Mouse (Mus musculus): ENCODE results near the gene Stip1. TPM values are rescaled to one million over a fixed set of nuclear protein-coding genes. Genes with fewer than 3 reads are reported as not detected.
"Not testable (repeated sequence)": the region's sequence is repeated elsewhere in the genome, so short reads cannot be mapped to it uniquely, and the experiment has no call there.

Gene Stip1
- polyA plus RNA-seq, 1 experiment from 2014 or later, result 207 TPM

DNA sequence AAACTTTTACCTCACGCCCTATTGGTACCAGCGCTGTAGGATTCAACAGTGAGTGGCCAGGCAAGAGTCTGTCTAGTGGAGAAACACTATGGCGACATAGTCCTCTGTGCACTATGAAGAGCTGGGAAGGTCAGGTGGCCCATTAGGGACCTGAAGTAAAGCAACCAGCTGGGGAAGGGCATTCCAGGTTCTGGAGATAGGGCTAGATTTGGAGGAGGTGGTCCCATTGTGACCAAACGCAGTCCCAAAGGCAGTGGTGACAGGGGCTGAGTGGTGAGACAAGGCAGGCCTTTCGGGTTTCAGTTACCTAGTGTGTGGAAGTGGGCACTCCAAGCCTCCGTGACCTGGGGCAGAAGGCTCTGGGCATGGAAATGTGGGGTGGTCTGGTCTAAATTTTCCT, 18.8 kb upstream of the Stip1 start:
- WGBS, result 70% methylated on average over 6 of the region's 6 CpGs
- no peak for ATAC-seq (ENCODE audit: insufficient number of reproducible peaks, low FRiP score, low TSS enrichment, low read depth)
- Histone ChIP-seq H3K4me3 (peak overlapping the region; percentile 71), H3K27ac (no peak overlapping the region), H3K27me3 (no peaks in the 10 kb centered on the region), H3K4me2 (peak overlapping the region; percentile 100; the same call in 1 of the 2 replicates), H3K9me3 (no peaks in the 10 kb centered on the region), H3K4me1 (peaks cover 33% of the 10 kb centered on the region), H3K36me3 (no peaks in the 10 kb centered on the region), H3K9ac (no peak overlapping the region)

DNA sequence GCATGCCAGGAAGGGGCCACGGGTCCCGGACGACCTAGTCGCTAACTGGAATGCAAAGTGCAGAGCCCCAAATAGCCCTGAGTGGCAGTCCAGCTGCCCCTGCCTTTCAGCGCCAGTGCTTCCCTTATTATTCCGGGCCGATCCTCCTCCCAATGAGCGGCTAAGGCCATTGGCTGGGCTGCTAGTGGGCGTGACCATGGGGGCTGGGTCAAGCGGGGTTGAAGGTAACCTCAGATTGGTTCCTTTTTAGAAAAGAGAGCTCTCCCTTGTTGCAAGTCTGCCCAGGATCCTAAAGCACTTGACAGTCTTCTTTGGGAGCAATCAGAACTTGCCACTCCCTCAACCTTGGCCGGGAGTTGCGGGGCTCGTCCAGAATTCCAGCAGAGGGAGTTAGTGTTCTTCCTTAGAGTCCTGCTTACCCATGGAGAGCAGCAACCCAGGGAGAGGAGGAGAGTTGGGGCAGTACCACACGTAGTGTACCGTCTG, 18.0 kb upstream of the Stip1 start:
- Histone ChIP-seq H3K36me3 (no peaks in the 10 kb centered on the region), H3K4me1 (peaks cover 33% of the 10 kb centered on the region), H3K9me3 (no peaks in the 10 kb centered on the region), H3K4me2 (peak overlapping the region; percentile 100), H3K27me3 (no peaks in the 10 kb centered on the region), H3K4me3 (peak overlapping the region; percentile 71), H3K27ac (peak overlapping the region; percentile 73), H3K9ac (no peak overlapping the region)
- peak; percentile 72 for ATAC-seq (ENCODE audit: insufficient number of reproducible peaks, low FRiP score, low TSS enrichment, low read depth)
- WGBS, result 1% methylated on average over 15 of the region's 15 CpGs

DNA sequence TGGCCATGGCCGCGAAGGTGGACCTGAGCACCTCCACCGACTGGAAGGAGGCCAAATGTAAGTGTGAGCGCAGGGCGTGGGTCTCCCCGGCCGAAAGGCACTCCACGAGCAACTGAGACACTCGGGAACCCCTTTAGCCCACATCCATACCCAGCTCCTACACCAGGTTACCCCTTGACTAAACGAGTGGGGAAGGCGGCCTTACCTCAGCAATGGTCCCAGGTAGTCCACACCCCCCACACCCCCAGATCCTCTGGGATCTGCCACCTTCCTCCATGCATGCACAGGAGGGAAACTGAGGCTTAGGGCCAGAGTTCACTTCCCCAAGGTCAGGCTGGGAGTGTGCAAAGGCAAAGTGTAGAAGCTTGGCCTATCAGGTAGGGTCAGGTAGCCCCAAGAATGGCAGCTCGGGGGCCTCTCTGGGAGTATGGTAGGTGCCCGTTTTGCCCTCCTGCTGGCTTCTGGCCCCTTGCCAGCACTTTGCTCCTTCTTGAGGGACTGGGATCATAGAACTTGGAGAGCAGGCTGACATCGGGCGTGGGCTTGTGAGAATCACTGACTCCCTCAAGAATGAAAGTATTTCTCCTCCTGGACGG, 17.5 kb upstream of the Stip1 start:
- ATAC-seq (ENCODE audit: insufficient number of reproducible peaks, low FRiP score, low TSS enrichment, low read depth), result peak; percentile 18; the same call in 1 of the 2 replicates
- Histone ChIP-seq H3K4me3 (peak overlapping the region; percentile 71), H3K4me1 (peaks cover 33% of the 10 kb centered on the region), H3K27ac (peak overlapping the region; percentile 73), H3K27me3 (no peaks in the 10 kb centered on the region), H3K36me3 (no peaks in the 10 kb centered on the region), H3K9me3 (no peaks in the 10 kb centered on the region), H3K4me2 (peak overlapping the region; percentile 100), H3K9ac (peak overlapping the region; percentile 57)
- 4% methylated on average over 16 of the region's 16 CpGs for WGBS

DNA sequence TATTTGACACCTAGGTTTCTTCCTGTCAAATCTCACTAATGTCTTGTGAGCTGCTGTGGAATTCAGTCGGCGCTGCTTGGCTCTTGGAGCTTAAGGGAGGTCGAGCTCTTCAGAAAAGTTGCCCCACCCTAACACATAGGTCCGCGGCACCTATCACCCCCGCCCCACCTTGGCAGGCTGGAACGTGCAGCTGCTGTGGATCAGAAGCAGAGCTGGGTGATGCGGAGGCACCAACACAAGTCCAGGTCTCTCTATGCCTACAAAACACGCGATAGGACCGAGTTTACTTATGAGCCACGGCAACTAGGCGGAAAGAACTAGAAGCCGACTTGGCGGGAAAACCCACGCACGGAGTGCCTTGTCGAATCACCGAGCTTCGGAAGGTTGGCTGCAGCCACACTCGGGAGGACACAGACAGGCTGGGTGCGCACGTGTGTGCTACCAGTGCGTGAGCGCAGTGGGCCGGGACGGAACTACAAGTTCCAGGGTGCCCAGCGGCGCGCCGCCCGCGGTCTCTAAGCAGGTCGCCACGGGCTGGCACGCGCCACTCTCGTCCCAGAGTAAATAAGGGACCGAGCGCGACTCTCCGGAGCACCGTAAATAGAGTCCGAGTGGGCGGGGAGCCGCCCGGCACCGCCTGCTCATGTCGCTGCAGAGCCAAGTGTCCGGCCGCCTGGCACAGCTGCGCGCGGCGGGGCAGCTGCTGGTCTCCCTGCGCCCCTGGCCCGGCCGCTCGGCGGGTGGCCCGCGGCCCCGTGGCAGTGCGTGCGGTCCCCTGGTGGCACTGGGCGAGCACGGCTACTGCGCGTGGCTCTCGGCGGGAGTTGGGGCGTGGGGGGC, 16.7 kb upstream of the Stip1 start, which contains the start of gene Macrod1:
Gene Macrod1, plus strand, starts transcription at position 563 of the 840 bp plus-strand sequence.
- WGBS, result under 1% methylated on average over 72 of the region's 72 CpGs
- ATAC-seq (ENCODE audit: insufficient number of reproducible peaks, low FRiP score, low TSS enrichment, low read depth), result peak; percentile 49
- Histone ChIP-seq H3K9ac (peak within 1 kb of the TSS; percentile 57), H3K4me3 (peak within 1 kb of the TSS; percentile 71), H3K27me3 (no peaks in the 10 kb centered on the region), H3K36me3 (no peaks in the 10 kb centered on the region), H3K9me3 (no peaks in the 10 kb centered on the region), H3K4me2 (peak within 1 kb of the TSS; percentile 100), H3K4me1 (peaks cover 33% of the 10 kb centered on the region), H3K27ac (peak within 1 kb of the TSS; percentile 73)

DNA sequence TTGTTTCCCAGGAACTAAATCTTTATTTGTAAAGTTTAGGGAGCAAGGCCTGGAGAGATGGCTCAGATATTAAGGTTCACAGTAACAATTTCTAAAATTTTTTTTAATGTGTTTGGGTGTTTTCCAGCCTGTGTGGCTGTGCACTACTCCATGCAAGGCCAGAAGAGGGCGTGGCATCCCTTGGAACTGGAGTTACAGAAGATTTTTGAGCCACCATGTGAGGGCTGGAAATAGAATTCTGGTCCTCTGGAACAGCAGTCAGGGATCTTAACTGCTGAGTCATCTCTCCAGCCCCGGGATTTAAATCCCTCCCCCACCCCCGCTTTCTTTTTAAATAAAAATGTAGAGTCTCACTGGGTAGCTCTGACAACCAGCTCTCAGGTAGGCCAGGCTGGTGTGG, 15.4 kb upstream of the Stip1 start:
- Histone ChIP-seq H3K27ac (no peak overlapping the region), H3K4me3 (no peak overlapping the region), H3K4me1 (peaks cover 33% of the 10 kb centered on the region), H3K9me3 (no peaks in the 10 kb centered on the region), H3K4me2 (no peak overlapping the region), H3K9ac (no peak overlapping the region), H3K27me3 (no peaks in the 10 kb centered on the region), H3K36me3 (no peaks in the 10 kb centered on the region)
- 36% methylated on average over 3 of the region's 3 CpGs for WGBS
- ATAC-seq (ENCODE audit: insufficient number of reproducible peaks, low FRiP score, low TSS enrichment, low read depth), result no peak

DNA sequence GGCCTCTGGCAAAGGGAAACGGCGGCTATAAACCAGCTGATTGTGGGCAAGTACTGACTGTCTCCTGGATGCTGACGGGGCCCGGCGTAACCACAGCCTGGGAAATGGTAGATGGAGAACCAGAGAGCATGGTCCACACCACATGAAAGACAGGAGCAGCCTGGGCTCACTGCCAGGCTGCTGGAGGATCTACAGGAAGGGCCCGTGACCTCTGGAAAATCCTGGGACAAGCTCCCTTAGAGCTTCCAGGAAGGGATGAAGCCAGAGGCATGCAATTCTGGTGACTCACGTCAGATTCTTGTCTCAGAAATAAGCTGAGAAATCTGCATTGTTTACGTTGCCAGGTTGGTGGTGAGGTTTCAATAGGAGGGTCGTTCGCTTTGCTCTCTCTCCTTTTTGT, 15.0 kb upstream of the Stip1 start:
- no peaks in the 10 kb centered on the region for H3K36me3 ChIP-seq
- no peak overlapping the region for H3K27ac ChIP-seq
- 50% methylated on average over 10 of the region's 10 CpGs for WGBS
- H3K9me3 ChIP-seq, result no peaks in the 10 kb centered on the region
- peaks cover 33% of the 10 kb centered on the region for H3K4me1 ChIP-seq
- no peak overlapping the region for H3K4me2 ChIP-seq
- no peaks in the 10 kb centered on the region for H3K27me3 ChIP-seq
- no peak overlapping the region for H3K9ac ChIP-seq
- H3K4me3 ChIP-seq, result no peak overlapping the region
- ATAC-seq (ENCODE audit: insufficient number of reproducible peaks, low FRiP score, low TSS enrichment, low read depth), result no peak

DNA sequence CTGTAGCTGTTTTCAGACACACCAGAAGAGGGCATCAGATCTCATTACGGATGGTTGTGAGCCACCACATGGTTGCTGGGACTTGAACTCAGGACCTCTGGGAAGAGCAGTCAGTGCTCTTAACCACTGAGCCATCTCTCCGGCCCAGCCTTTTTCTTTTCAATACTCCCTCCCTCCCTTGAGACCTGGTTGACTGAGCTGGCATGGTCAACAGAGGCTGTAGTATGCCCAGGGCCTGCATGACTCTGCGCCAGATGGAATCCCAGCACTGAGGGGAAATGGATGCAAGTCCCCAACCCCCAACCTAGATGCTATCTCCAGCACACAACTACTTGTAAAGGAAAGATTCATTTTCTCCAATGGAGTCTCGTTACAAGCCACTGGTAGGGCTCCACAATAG, 13.6 kb upstream of the Stip1 start:
- 85% methylated on average over 4 of the region's 4 CpGs for WGBS
- H3K27me3 ChIP-seq; ATAC-seq (ENCODE audit: insufficient number of reproducible peaks, low FRiP score, low TSS enrichment, low read depth); H3K9me3 ChIP-seq; H3K4me2 ChIP-seq; H3K9ac ChIP-seq; H3K36me3 ChIP-seq; H3K27ac ChIP-seq; H3K4me3 ChIP-seq: not testable (repeated sequence)
- peaks cover 32% of the 10 kb centered on the region for H3K4me1 ChIP-seq

DNA sequence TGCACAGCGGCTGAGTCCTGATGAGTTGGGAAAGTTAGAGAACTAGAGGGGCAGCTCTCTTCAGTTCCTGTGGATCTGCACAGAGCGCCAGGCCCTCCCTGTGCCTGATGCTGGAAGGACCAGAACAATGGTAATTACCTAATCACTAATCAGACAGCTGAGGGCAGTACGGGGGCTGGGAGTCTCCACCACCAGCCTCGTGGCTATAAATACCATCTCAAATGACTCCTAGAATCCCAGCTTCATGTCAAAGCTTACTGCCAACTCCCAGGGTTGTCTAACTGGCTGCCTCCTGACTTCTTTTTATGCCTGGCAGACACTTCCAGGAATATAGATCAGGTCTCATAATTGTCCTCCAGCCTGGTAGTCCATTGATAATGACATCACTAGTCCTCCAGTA, 4.9 kb upstream of the Stip1 start:
- WGBS, result 28% methylated on average over 4 of the region's 4 CpGs

DNA sequence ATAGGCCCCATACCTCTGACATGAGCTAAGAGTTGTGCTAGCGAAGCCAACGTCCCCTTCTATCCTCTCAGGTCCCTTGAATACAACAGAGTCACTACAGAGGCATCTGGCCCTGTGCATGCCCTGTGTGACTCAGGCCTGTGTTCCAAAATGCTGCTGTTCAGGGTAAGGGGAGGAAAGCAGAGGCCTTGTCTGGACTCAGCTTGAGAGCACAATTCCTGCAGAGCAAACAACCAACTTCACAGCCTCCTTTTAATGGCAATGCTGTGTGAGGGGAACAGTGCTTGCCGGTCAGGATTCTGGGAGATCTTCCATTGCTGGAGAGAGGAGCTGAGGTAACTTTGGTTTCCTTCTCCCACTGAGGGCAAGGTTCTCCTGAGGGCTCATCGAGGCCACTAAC, 4.5 kb upstream of the Stip1 start:
- Histone ChIP-seq H3K36me3 (no peaks in the 10 kb centered on the region), H3K4me2 (no peak overlapping the region), H3K4me1 (peaks cover 6% of the 10 kb centered on the region; the same call in 1 of the 2 replicates), H3K4me3 (no peak overlapping the region), H3K9ac (0 out of 2 replicates have a peak overlapping the region, but pooled peaks have one; percentile 2), H3K9me3 (no peaks in the 10 kb centered on the region), H3K27me3 (no peaks in the 10 kb centered on the region), H3K27ac (no peak overlapping the region)
- ATAC-seq (ENCODE audit: insufficient number of reproducible peaks, low FRiP score, low TSS enrichment, low read depth), result no peak
- WGBS, result 58% methylated on average over 4 of the region's 4 CpGs

More for the DNA sequence above, 4.9 kb upstream of the Stip1 start:
- H3K9me3 ChIP-seq, result no peaks in the 10 kb centered on the region
- H3K4me3 ChIP-seq, result no peak overlapping the region
- H3K27me3 ChIP-seq, result no peaks in the 10 kb centered on the region
- no peaks in the 10 kb centered on the region for H3K36me3 ChIP-seq
- H3K4me1 ChIP-seq, result peaks cover 6% of the 10 kb centered on the region; the same call in 1 of the 2 replicates
- no peak for ATAC-seq (ENCODE audit: insufficient number of reproducible peaks, low FRiP score, low TSS enrichment, low read depth)
- H3K9ac ChIP-seq, result 0 out of 2 replicates have a peak overlapping the region, but pooled peaks have one; percentile 2
- no peak overlapping the region for H3K27ac ChIP-seq
- H3K4me2 ChIP-seq, result no peak overlapping the region

DNA sequence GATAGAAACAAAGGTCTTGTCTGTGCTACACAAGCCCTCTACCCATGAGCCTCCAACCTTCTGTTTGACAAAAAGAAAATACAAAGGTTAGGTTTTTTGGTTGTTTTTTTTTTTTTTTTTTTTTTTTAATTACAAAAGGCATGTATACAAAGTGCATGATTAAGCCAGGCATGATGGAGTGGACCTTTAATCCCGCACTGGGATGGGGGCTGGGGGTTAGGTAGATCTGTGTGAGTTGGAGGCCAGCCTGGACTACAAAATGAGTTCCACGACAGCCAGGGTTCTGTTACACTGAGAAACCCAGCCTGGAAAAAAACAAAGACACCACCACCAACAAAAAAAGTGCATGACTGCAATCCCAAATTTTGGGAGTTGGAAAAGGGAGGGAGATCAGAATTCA, 1.4 kb upstream of the Stip1 start:
- WGBS, result 89% methylated on average over 2 of the region's 2 CpGs
- no peak for ATAC-seq (ENCODE audit: insufficient number of reproducible peaks, low FRiP score, low TSS enrichment, low read depth)
- Histone ChIP-seq H3K4me3 (no peak overlapping the region; the same call in 1 of the 2 replicates), H3K4me2 (peak overlapping the region; percentile 77), H3K36me3 (0 out of 2 replicates have a peak, but pooled peaks cover 3% of the 10 kb centered on the region), H3K27ac (peak overlapping the region; percentile 94; the same call in 1 of the 2 replicates), H3K4me1 (peaks cover 21% of the 10 kb centered on the region), H3K9ac (no peak overlapping the region), H3K27me3 (no peaks in the 10 kb centered on the region), H3K9me3 (no peaks in the 10 kb centered on the region)

DNA sequence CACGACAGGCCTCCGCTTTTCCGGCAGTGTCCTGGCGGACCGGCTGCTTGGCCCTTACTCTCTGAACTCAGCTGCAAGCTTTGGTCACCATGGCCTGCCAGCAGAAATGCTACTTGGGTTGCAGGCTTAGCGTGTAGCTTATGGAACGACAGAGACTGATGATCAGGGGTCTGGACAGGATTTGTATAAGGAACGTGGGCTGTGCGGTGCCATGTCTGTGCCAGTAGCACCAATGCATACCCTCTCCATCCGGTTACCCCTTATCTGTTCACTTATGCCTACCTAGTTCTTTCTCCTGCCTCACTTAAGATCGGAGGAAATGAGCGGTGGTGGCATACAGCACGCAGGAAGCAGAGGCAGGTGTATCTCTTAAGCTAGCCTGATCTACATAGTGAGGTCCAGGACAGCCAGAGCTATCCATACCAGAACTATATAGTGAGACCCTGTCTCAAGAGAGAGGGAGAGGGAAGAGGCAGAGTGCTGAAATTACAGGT, 917 bp upstream of the Stip1 start:
- peak overlapping the region; percentile 77 for H3K4me2 ChIP-seq
- H3K4me3 ChIP-seq, result peak overlapping the region; percentile 52
- H3K36me3 ChIP-seq, result 0 out of 2 replicates have a peak, but pooled peaks cover 3% of the 10 kb centered on the region
- H3K4me1 ChIP-seq, result peaks cover 21% of the 10 kb centered on the region
- H3K9me3 ChIP-seq, result no peaks in the 10 kb centered on the region
- WGBS, result 22% methylated on average over 13 of the region's 13 CpGs
- no peaks in the 10 kb centered on the region for H3K27me3 ChIP-seq
- peak overlapping the region; percentile 58 for H3K9ac ChIP-seq
- ATAC-seq (ENCODE audit: insufficient number of reproducible peaks, low FRiP score, low TSS enrichment, low read depth), result no peak
- H3K27ac ChIP-seq, result peak overlapping the region; percentile 94
